Mouse (Mus musculus) MEL (cell line): Measurements from ENCODE around the gene Susd6. TPM values are rescaled to one million over a fixed set of nuclear protein-coding genes. Genes with fewer than 3 reads are reported as not detected.

Source experiments
- DNase-seq: peaks from one replicate; pipeline ENCODE4 v3.0.0; 2011; ENCODE audit warnings: low read depth, low spot score
- H3K27ac ChIP-seq: 2 replicates; pipeline ENCODE4 v1.5.1; 2012; ENCODE audit warnings: low read depth, mild to moderate bottlenecking, control low read depth, low read length, moderate library complexity; ENCODE audit not compliant: control insufficient read depth
- H3K27me3 ChIP-seq, 2 experiments: fragments of 150-350 bp in 1 of 2; sonication (generic) in 1 of 2; 2 replicates each; pipeline ENCODE4 v1.6.1; 2012; ENCODE audit warnings: low read length in 2 of 2, mild to moderate bottlenecking in 2 of 2, improper control_type of control experiment in 1 of 2, moderate library complexity in 1 of 2; ENCODE audit not compliant: insufficient read depth in 2 of 2, control insufficient read depth in 1 of 2
- H3K36me3 ChIP-seq, 2 experiments: 2 replicates each; pipeline ENCODE4 v1.6.1; 2012 to 2014; ENCODE audit warnings: low read length in 2 of 2, improper control_type of control experiment in 1 of 2, inconsistent platforms in 1 of 2, mild to moderate bottlenecking in 1 of 2; ENCODE audit not compliant: insufficient read depth in 2 of 2, control insufficient read depth in 1 of 2
- H3K4me1 ChIP-seq, 2 experiments: fragments of 150-350 bp in 1 of 2; sonication (generic) in 1 of 2; 2 replicates each; pipeline ENCODE4 v1.6.1; 2012; ENCODE audit warnings: low read length in 2 of 2, improper control_type of control experiment in 1 of 2, mild to moderate bottlenecking in 1 of 2; ENCODE audit not compliant: insufficient read depth in 2 of 2, control insufficient read depth in 1 of 2
- H3K4me3 ChIP-seq, 2 experiments: fragments of 150-350 bp in 1 of 2; sonication (generic) in 1 of 2; 2 replicates each; pipeline ENCODE4 v1.5.1; 2012; ENCODE audit warnings: low read depth in 2 of 2, low read length in 2 of 2, mild to moderate bottlenecking in 2 of 2, moderate library complexity in 2 of 2, control low read depth in 1 of 2, improper control_type of control experiment in 1 of 2; ENCODE audit not compliant: control insufficient read depth in 1 of 2, insufficient read depth in 1 of 2
- H3K79me2 ChIP-seq: 2 replicates; pipeline ENCODE4 v1.6.1; 2012; ENCODE audit warnings: mild to moderate bottlenecking, low read length, moderate library complexity; ENCODE audit not compliant: control insufficient read depth, poor library complexity, insufficient read depth
- H3K9ac ChIP-seq: 2 replicates; pipeline ENCODE4 v1.6.1; 2012; ENCODE audit warnings: low read depth, mild to moderate bottlenecking, control low read depth, low read length, moderate library complexity; ENCODE audit not compliant: control insufficient read depth, poor library complexity, severe bottlenecking
- H3K9me3 ChIP-seq: fragments of 150-350 bp; sonication (generic); replicated peaks from 2 replicates; pipeline ENCODE4 v1.6.1; 2012; ENCODE audit warnings: mild to moderate bottlenecking, low read length, improper control_type of control experiment, moderate library complexity; ENCODE audit not compliant: insufficient read depth
- CHD1 ChIP-seq: IDR thresholded peaks from 2 replicates; pipeline ENCODE4 v1.6.1; 2012; ENCODE audit warnings: low read depth, mild to moderate bottlenecking, inconsistent platforms, low read length, improper control_type of control experiment
- CTCF ChIP-seq, 3 experiments: IDR thresholded peaks in 2 of 3; conservative IDR thresholded peaks in 1 of 3; 2 replicates each; pipeline ENCODE4 v1.5.1; 2011 to 2012; ENCODE audit warnings: low read length in 3 of 3, low read depth in 2 of 3, mild to moderate bottlenecking in 2 of 3, improper control_type of control experiment in 1 of 3, inconsistent platforms in 1 of 3, mixed read lengths in 1 of 3, moderate library complexity in 1 of 3; ENCODE audit not compliant: control insufficient read depth in 1 of 3, insufficient read depth in 1 of 3, poor library complexity in 1 of 3, severe bottlenecking in 1 of 3
- E2F4 ChIP-seq: IDR thresholded peaks from 2 replicates; pipeline ENCODE4 v1.6.1; 2011; ENCODE audit warnings: low read depth, low read length, improper control_type of control experiment, borderline replicate concordance
- ELF1 ChIP-seq: IDR thresholded peaks from 2 replicates; pipeline ENCODE4 v1.6.1; 2014; ENCODE audit warnings: low read depth, mild to moderate bottlenecking, inconsistent platforms, low read length, improper control_type of control experiment, moderate library complexity
- EP300 ChIP-seq, 2 experiments: IDR thresholded peaks; 2 replicates each; pipeline ENCODE4 v1.6.1; 2011; ENCODE audit warnings: improper control_type of control experiment in 2 of 2, low read length in 2 of 2, low read depth in 1 of 2, mild to moderate bottlenecking in 1 of 2
- ETS1 ChIP-seq: IDR thresholded peaks from 2 replicates; pipeline ENCODE4 v1.6.1; 2012; ENCODE audit warnings: low read depth, mild to moderate bottlenecking, inconsistent platforms, low read length, improper control_type of control experiment, moderate library complexity
- GATA1 ChIP-seq: IDR thresholded peaks from 2 replicates; pipeline ENCODE4 v1.6.1; 2011; ENCODE audit warnings: low read depth, low read length, improper control_type of control experiment
- KAT2A ChIP-seq: conservative IDR thresholded peaks from 2 replicates; pipeline ENCODE4 v1.6.1; 2012; ENCODE audit warnings: low read depth, low read length, improper control_type of control experiment, inconsistent platforms
- MAX ChIP-seq: IDR thresholded peaks from 2 replicates; pipeline ENCODE4 v1.6.1; 2011; ENCODE audit warnings: low read length, improper control_type of control experiment
- MEF2A ChIP-seq: IDR thresholded peaks from 2 replicates; pipeline ENCODE4 v1.6.1; 2014; ENCODE audit warnings: low read depth, mild to moderate bottlenecking, inconsistent platforms, low read length, improper control_type of control experiment; ENCODE audit not compliant: poor library complexity, insufficient replicate concordance, severe bottlenecking; ENCODE audit errors: extremely low read depth
- NELFE ChIP-seq: IDR thresholded peaks from 2 replicates; pipeline ENCODE4 v1.6.1; 2011; ENCODE audit warnings: low read depth, low read length, improper control_type of control experiment
- POLR2AphosphoS2 ChIP-seq: IDR thresholded peaks from 2 replicates; pipeline ENCODE4 v1.6.1; 2011; ENCODE audit warnings: low read length, improper control_type of control experiment
- POLR2AphosphoS5 ChIP-seq: IDR thresholded peaks from 2 replicates; pipeline ENCODE4 v1.6.1; 2012; ENCODE audit warnings: low read depth, borderline replicate concordance, mild to moderate bottlenecking, inconsistent platforms, low read length, moderate library complexity, mixed read lengths
- RAD21 ChIP-seq: IDR thresholded peaks from 2 replicates; pipeline ENCODE4 v1.6.1; 2011; ENCODE audit warnings: mild to moderate bottlenecking, low read depth, low read length, improper control_type of control experiment
- SIN3A ChIP-seq: IDR thresholded peaks from 2 replicates; pipeline ENCODE4 v1.6.1; 2012; ENCODE audit warnings: low read length, improper control_type of control experiment, inconsistent platforms
- SMC3 ChIP-seq: IDR thresholded peaks from 2 replicates; pipeline ENCODE4 v1.6.1; 2011; ENCODE audit warnings: low read depth, low read length, improper control_type of control experiment
- TBP ChIP-seq: IDR thresholded peaks from 2 replicates; pipeline ENCODE4 v1.8.0; 2011; ENCODE audit warnings: low read depth, low read length, improper control_type of control experiment
- TCF12 ChIP-seq: IDR thresholded peaks from 2 replicates; pipeline ENCODE4 v1.6.1; 2014; ENCODE audit warnings: low read depth, mild to moderate bottlenecking, inconsistent platforms, low read length, improper control_type of control experiment, moderate library complexity
- UBTF ChIP-seq: IDR thresholded peaks from 2 replicates; pipeline ENCODE4 v1.6.1; 2012; ENCODE audit warnings: low read depth, mild to moderate bottlenecking, inconsistent platforms, low read length, improper control_type of control experiment, moderate library complexity, borderline replicate concordance; ENCODE audit not compliant: insufficient read depth
- USF1 ChIP-seq: IDR thresholded peaks from 2 replicates; pipeline ENCODE4 v1.6.1; 2014; ENCODE audit warnings: low read depth, mild to moderate bottlenecking, inconsistent platforms, low read length, improper control_type of control experiment, moderate library complexity
- ZC3H11A ChIP-seq: IDR thresholded peaks from 2 replicates; pipeline ENCODE4 v1.6.1; 2012; ENCODE audit warnings: low read depth, mild to moderate bottlenecking, inconsistent platforms, low read length, improper control_type of control experiment
- ZKSCAN1 ChIP-seq: IDR thresholded peaks from 2 replicates; pipeline ENCODE4 v1.6.1; 2012; ENCODE audit warnings: low read depth, mild to moderate bottlenecking, inconsistent platforms, low read length, improper control_type of control experiment, moderate library complexity
- ZMIZ1 ChIP-seq: IDR thresholded peaks from 2 replicates; pipeline ENCODE4 v1.6.1; 2012; ENCODE audit warnings: low read depth, mild to moderate bottlenecking, inconsistent platforms, low read length, improper control_type of control experiment, moderate library complexity
- polyA plus RNA-seq, 2 experiments: library from polyadenylated mRNA; stranded (reverse) in 1 of 2; unstranded in 1 of 2; fragments of >175 nt in 1 of 2; fragments of >200 nt in 1 of 2; gene quantifications; 2 replicates each; pipeline versions ENCODE4 v1.2.1 to v1.2.4; 2012; ENCODE audit warnings: low replicate concordance in 2 of 2, low read depth in 1 of 2; ENCODE audit not compliant: insufficient read length in 2 of 2, insufficient read depth in 1 of 2, missing spikeins in 1 of 2
- total RNA-seq: library from RNA; depleted of rRNA; stranded (reverse); fragments of 300-350 nt; gene quantifications from 2 replicates; pipeline ENCODE4 v1.2.3, GENCODE M21; 2012

The Susd6 gene
- total and polyA plus RNA-seq, 3 experiments = 12.2 to 22.4 TPM; not detected in 1

- Histone ChIP-seq H3K4me1 (no peaks in the 10 kb centered on the region; a peak in 1 of 4 replicates), H3K9ac (no peak overlapping the region), H3K79me2 (no peaks in the 10 kb centered on the region)
Measured at GRCm38 (mm10) chr12:80744614-80745013, 45.7 kb upstream of the Susd6 start.

GRCm38 (mm10) chr12:80746031-80746813 lies 44.1 kb upstream of the Susd6 start:
- no peaks in the 10 kb centered on the region for H3K27me3 ChIP-seq
- no peak for TF ChIP-seq POLR2AphosphoS5
- TF ChIP-seq USF1 = no peak
- no peak for TF ChIP-seq MAX
- no peak for TF ChIP-seq POLR2AphosphoS2
- TF ChIP-seq UBTF = no peak
- no peak for TF ChIP-seq TCF12
- no peak for TF ChIP-seq TBP
- TF ChIP-seq NELFE = no peak
- TF ChIP-seq CTCF (IDR thresholded peaks at IDR 0.05 in 2 of 3, conservative IDR thresholded peaks at IDR 0.05 in 1 of 3; ENCODE audit: control insufficient read depth in 1 of 3, insufficient read depth in 1 of 3, low read depth in 2 of 3, low read length in 3 of 3, poor library complexity in 1 of 3, severe bottlenecking in 1 of 3) = no peak
- no peak for TF ChIP-seq ZKSCAN1
- no peak for TF ChIP-seq EP300 (IDR thresholded peaks at IDR 0.05; ENCODE audit: low read depth in 1 of 2, low read length in 2 of 2)
- no peak for TF ChIP-seq GATA1
- no peak for TF ChIP-seq SIN3A
- no peak for TF ChIP-seq RAD21
- no peak for TF ChIP-seq ELF1
- TF ChIP-seq ETS1 = no peak
- no peak for TF ChIP-seq ZMIZ1
- no peak for TF ChIP-seq E2F4
- TF ChIP-seq ZC3H11A = no peak
- no peak for TF ChIP-seq CHD1
- no peak overlapping the region for H3K27ac ChIP-seq
- H3K9me3 ChIP-seq = no peaks in the 10 kb centered on the region
- no peak overlapping the region for H3K4me3 ChIP-seq
- no peaks in the 10 kb centered on the region; a peak in 1 of 4 replicates for H3K4me1 ChIP-seq
- DNase-seq = no peak
- no peak overlapping the region for H3K9ac ChIP-seq
- H3K36me3 ChIP-seq = no peaks in the 10 kb centered on the region
- no peaks in the 10 kb centered on the region for H3K79me2 ChIP-seq

More at GRCm38 (mm10) chr12:80744614-80745013, 45.7 kb upstream of the Susd6 start:
- no peaks in the 10 kb centered on the region for H3K36me3 ChIP-seq
- DNase-seq = no peak
- no peaks in the 10 kb centered on the region; a peak in 1 of 4 replicates for H3K27me3 ChIP-seq
- no peak overlapping the region for H3K4me3 ChIP-seq
- H3K9me3 ChIP-seq = no peaks in the 10 kb centered on the region
- TF ChIP-seq RAD21 (no peak), KAT2A (no peak), ETS1 (no peak), TBP (no peak), ZKSCAN1 (no peak), SIN3A (no peak), MEF2A (no peak), SMC3 (no peak)
- TF ChIP-seq, all 39 proteins: peak for 0
- H3K27ac ChIP-seq = no peak overlapping the region
